Mouse (Mus musculus) cerebellum, postnatal 4 days (tissue): ENCODE data around the gene Fgfr2.

ENCODE experiments used
- DNase-seq, 2 experiments: peaks; one replicate each; pipeline ENCODE4 v3.0.0; 2022; ENCODE audit warnings: low spot score in 2 of 2, mixed read lengths in 1 of 2

Fgfr2 gene

DNA sequence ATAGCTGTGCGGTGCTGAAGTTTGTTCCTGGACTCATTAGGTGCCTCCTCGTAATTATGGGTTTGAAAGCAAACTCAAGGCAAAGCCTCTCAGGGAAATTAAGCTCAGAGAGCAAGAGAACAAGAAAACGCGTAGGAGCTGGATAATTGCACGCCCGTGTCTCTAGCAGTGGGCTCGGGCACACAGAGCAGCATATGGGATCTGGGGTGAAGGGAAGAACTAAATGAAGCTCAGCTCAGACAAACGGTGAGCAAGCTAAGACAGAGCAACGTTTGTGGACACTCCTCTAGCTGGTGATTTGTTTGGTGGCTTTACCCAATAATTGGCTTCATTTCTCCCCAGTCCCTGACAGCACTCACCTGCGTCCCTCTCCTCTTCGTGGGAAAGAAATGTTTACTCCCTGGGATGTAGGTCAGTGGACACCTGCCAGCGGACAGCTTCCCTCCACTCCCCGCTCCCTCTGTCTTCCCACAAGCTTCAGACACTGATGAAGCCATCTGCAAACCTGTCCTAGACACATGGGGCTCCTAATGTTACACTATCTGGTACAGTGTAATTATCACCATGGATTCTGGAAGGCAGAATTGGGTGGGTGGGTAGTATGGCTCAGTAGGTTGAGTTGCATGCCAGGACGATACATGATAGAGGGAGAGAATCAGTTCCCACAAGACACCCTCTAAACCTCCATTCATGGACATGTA is 1117.0 kb downstream of the Fgfr2 start:
- no peak for DNase-seq

DNA sequence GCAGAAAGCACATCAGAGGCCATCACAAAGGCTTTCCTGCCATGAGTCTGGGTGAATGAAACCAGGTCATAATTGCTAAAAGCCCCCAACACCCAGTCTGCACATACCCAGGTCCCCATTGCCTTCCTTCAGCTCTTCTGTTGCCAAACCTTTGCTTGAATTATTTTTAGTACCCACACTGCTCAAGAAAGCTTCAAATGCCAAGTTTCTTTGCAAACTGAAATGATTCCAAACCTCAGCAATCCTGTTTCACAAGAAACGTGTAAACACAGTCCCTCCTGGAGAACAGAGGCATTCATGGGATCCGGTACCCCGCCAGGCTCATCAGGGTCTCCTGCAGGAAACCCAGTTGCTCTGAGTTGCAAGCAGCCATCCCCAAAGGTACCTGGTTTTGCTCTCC is 1130.3 kb downstream of the Fgfr2 start:
- no peak for DNase-seq

DNA sequence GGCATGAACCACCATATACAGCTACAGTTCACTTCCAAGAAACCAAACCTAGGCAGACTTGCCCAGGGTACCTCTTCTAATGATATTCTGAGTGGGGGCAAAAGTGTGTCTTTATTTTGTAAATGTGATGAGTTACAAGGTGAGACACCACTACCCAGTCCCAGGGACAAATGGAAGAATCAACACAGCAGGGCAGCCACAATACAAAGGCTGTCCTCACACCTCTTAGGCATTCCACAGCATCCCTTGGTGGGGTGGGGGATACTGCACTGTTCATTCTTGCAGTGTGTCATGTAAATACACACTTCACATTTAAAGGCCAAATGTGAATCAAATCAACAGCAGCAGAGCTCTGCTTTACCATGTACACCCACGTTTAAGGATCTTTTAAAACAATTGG is 1130.9 kb downstream of the Fgfr2 start:
- DNase-seq, result no peak

GRCm38 (mm10) chr7:131989056-131989455 is 1134.1 kb downstream of the Fgfr2 start:
- DNase-seq, result no peak

- DNase-seq, result no peak
Observed at GRCm38 (mm10) chr7:131978609-131979008, 1144.5 kb downstream of the Fgfr2 start.

DNA sequence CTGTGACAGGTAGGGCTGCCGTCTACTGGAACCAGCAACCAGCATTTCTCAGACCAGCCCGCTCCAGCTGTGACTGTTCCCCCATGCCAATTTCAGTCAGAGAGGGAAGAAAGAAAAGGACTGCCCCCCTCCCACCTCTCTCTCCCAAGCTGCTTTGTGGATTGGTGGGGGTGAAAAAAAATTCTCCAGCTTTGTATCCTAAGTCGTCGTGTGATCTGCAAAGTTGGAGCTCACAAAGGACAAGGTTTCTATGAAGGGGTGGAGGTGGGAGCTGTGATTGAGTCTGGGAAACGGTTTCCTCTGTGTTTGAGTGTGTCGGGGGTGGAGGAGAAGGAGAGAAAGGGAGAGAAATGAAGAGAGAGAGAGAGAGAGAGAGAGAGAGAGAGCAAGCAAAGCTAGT is 1147.3 kb downstream of the Fgfr2 start:
- no peak for DNase-seq

DNA sequence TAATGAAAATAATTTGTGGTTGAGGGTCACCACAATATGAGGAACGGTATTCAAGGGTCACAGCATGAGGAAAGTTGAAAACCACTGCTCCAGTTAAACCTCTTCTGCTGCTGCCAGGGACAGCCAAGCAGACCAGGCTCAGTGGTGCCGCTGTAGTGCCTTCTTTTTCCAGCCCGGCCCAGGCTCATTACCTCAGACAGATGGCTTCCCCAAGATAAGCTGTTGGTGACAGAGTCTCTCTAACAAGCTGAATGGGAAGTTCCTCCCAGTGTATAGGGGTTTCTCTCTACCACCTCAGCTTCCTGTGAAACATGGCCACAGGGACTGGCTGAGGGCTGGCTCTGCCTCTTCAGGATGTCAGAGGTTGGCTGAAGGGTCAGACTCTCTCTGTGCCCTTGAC is 1152.9 kb downstream of the Fgfr2 start:
- DNase-seq, result no peak

- peak in 1 of 2 experiments; percentile 42 for DNase-seq
Observed at GRCm38 (mm10) chr7:131966916-131967494, 1156.1 kb downstream of the Fgfr2 start.

DNA sequence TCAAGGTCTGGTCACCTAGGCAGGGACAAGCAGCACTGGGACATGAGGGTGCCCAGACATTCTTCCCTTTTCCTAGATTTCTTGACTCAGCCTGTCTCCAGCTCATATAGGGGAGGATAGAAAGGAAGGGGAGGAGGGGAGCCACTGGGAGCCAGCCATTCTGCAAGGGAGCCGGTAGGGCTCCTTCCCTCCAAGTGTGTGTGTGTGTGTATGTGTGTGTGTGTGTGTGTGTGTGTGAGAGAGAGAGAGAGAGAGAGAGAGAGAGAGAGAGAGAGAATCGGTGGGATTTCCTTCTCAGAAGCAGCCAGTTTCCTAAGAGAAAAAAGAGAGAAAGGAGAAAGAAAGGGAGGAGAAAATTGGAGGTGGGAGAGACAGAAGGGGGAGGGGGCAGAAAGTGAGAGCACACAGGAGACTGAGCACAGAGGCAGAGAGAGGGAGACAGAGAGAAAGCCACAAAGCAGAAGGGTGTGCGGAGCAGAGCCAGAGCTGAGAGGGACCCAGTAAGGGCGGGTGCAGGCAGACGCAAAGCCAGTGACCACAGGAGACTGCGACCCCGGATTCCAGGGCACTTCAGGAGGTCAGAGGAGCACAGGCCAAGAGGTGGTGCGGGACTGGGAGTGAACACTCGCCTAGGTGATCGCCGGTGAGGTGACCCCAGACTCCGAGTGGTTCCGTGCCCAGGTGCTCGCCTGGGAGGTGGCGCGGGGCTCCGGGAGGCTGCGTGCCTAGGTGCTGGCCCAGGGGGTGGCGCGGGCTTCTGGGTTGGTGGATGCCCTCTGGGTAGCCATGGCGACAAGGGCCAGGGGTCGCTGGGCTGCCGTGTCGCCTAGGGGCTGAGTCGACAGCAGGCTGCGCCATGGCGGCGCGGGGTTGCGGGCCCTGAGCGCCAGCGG is 1156.9 kb downstream of the Fgfr2 start, which contains the start of gene Gpr26:
TSS of gene Gpr26 (plus strand) at position 438 of the 893 bp plus-strand sequence.
- peak in 1 of 2 experiments; percentile 20 for DNase-seq

GRCm38 (mm10) chr7:131960551-131960950 is 1162.6 kb downstream of the Fgfr2 start:
- DNase-seq, result peak in 1 of 2 experiments; percentile 18

DNA sequence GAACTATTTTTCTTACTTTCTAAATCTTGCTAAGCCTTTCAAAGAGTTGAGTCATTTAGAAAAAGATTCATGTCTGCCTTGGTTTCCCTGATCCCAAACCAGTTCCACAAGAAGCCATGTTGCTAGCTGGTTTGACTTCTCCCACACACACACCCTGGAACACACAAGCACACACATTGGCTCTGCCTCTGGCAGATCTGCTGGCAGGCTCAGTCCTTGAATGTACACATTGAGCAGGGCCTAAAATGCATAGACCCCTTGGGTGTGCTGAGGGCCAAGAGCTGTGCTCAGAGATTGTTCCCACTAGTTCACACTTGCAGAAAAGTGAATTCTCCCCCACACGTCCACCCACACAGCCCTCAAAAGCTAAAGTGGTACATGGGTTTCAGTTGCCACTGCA is 1164.4 kb downstream of the Fgfr2 start:
- DNase-seq, result no peak

- DNase-seq, result no peak
Observed at GRCm38 (mm10) chr7:131953402-131953801, 1169.7 kb downstream of the Fgfr2 start.

GRCm38 (mm10) chr7:131951131-131951530 is 1172.0 kb downstream of the Fgfr2 start:
- DNase-seq, result no peak

DNA sequence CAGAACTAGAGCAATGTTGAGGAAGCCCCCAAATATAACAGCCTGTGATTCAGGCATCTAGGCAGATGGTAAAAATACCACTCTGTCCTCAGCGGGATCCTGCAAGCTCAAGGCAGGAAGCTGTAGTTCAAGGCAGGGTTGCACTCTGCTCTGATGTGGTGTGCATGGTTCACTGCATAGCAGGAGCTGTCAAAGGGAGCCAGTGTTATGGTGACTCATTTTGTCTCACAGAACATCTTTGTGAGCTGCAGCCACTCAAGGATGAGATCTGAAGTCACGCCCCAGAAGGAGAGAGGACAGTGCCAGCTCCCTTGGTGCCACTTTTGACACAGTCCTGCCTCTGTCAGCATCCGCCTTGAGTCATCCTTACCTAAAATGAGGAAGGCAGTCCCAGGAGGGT is 1185.5 kb downstream of the Fgfr2 start:
- no peak for DNase-seq

DNA sequence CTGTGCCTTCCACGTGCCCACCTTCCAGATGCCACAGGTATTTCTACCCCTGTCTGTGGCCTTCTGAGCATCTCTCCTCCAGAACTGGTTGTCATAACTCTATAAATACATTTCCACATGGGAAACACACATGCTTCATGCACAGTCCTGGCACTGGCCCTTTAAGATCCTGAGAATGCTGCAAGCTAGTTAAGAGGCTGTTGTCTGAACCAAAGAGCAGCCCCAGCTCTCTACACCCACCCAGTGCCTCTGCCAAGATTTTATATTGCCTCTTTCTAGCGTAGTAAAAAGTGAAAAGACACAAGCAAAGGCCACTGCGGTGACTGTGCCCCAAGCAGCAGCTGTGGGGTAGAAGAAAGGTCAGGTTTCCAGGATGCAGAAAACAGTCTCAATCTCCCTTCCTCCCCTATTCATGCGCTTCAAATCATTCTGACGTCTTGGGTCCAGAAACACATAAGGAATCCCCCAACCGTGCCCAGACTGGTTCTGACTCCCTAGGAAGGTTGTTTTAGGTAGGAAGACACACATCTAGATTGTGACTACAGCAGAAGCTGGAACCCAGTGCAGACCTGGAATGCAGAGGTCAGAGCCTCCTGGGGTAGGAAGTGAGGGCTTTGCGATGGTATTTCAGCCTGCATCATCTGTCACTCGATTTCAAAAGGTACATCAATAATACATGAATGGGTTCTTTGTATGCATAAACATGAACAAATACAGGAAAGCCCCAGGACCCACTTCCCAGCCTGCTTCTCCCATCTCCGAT is 1195.7 kb downstream of the Fgfr2 start:
- DNase-seq, result no peak

DNA sequence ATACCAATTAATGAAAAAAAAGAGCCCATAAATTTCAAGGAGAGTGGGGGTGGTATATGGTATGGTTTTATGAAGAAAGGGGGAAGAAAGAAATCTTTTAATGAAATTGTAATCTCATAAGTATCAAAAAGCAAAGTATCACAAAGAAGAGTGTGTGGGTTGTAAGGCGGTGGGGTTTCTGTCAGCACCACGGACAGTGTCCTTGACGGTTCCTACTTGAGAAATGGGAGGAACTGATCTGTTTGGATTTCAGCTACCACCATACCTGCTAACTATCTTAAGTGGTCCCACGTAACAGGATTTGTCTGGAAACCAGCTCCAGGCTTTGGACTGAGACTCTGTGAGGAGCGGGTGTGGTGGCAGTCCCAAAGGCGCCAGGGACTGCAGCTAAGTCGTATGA is 1205.8 kb downstream of the Fgfr2 start:
- DNase-seq, result no peak

DNA sequence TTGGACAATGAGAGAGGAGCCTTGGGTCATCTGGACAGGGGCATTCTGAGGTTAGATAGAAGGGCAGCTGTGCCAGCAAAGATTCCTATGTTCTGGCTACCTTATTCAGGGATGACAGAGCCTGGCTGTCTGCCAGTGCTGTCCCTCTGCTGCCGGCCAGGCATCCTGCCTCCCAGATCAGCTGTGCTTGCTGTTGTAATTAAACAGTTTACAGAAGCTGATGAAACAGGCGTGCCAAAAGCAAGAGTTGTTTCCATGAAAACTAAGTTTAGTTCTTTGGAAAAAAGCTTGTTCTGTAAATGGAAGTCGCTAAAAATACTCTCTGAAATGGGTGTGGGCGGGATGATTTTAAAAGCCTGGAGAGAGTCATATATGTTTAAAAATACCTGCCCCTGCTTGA is 1213.5 kb downstream of the Fgfr2 start:
- DNase-seq, result peak in 1 of 2 experiments; percentile 39

GRCm38 (mm10) chr7:131906499-131907190 is 1216.5 kb downstream of the Fgfr2 start:
- no peak for DNase-seq

GRCm38 (mm10) chr7:131899356-131899755 is 1223.8 kb downstream of the Fgfr2 start:
- DNase-seq, result peak; percentile 64 to 70

DNA sequence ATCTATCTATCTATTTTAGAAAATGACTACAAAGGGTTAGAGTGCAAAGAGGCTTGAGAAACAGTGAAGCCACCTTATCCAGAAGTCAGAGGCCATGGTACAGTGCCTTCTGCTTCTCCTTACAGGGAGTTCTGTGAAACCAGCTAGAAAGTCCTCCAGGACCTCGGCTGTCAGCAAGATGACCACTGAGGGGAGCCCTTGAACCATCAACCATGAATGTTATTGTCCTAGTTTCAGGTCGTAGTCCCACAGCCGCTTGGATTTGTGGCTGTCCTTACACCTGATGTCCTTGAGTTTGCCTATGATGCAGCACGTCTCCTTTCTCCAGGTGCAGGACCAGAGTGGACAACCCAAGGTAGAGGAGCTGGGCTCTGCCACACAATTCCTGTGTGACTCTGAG is 1225.9 kb downstream of the Fgfr2 start:
- DNase-seq, result peak in 1 of 2 experiments; percentile 41

DNA sequence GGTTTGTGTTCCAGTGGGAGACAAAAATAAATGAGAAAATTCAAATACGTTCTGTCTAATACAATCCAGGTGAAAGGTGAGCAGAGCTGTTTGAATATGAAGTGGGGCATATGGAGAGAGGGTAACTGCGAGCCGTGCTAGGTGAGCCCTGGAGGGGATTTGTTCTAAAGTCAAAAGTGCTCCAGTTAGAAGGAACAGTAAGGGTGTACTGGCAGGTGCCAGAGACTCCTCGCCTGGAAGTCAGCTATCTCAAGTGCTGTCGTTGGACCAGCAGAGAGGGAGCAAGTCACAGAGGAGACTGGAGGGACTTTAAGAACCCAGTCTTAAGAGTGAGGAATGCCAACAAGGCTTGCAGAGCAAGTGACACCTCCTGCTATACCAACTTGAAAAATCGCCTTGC is 1240.3 kb downstream of the Fgfr2 start:
- DNase-seq, result no peak
